Mouse (Mus musculus) heart, adult 2 months (tissue): ENCODE results near the gene Scamp1.

ENCODE experiments used
- CTCF ChIP-seq: fragments of 200-600 bp; IDR thresholded peaks from 2 replicates; pipeline ENCODE4 v1.8.1; 2022; ENCODE audit warnings: antibody characterized with exemption, mild to moderate bottlenecking, moderate library complexity
- EP300 ChIP-seq: fragments of 200-500 bp; IDR thresholded peaks from 2 replicates; pipeline ENCODE4 v1.6.1; 2011; ENCODE audit warnings: low read depth, low read length, control low read depth; ENCODE audit not compliant: insufficient read depth
- POLR2A ChIP-seq: fragments of 200-500 bp; IDR thresholded peaks from 2 replicates; pipeline ENCODE4 v1.6.1; 2011; ENCODE audit warnings: mild to moderate bottlenecking, low read depth, low read length, control low read depth; ENCODE audit not compliant: insufficient read depth

DNA sequence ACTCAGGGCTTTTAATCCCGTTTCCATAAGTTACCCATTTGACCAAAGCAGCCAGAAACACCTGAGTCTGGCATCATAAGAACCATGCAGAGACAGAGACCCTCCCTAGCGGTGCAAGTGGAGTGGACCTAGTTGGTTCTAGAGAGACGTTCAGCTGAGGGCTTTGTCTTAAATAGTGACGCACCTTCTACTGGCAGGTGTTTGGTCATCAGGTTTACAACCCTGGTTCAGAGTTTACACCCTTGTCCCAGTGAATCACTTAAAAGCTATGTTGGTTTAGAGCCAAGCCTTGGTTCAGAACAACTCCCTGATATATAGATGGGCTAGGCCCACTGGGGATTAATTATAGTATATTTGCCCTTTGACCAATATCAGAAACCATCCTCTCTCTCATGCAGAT is 92.4 kb downstream of the Scamp1 start:
- TF ChIP-seq POLR2A (no peak), CTCF (no peak), EP300 (no peak)
